Mouse (Mus musculus) heart, embryonic 12.5 days (tissue): Measurements from ENCODE around the gene Rlbp1. TPM values are rescaled to one million over a fixed set of nuclear protein-coding genes. Genes with fewer than 3 reads are reported as not detected.
A peak's percentile ranks its signal among the peaks of the same experiment; 100 is the strongest.

Experiments used
- ATAC-seq: fragments of 200-750 bp; cut with Nextera tagmentation; 2 replicates; pipeline ENCODE4 v1.8.0; 2017; ENCODE audit warnings: moderate TSS enrichment, moderate library complexity; ENCODE audit not compliant: insufficient number of reproducible peaks, low FRiP score
- H3K27ac ChIP-seq: fragments of 300-500 bp; sonication (generic); 2 replicates; pipeline ENCODE4 v1.5.1; 2016; ENCODE audit warnings: mild to moderate bottlenecking, moderate library complexity; ENCODE audit not compliant: poor library complexity, severe bottlenecking
- H3K27me3 ChIP-seq: fragments of 300-500 bp; sonication (generic); replicated peaks from 2 replicates; pipeline ENCODE4 v1.6.1; 2016; ENCODE audit warnings: mild to moderate bottlenecking, moderate library complexity
- H3K36me3 ChIP-seq: fragments of 300-500 bp; sonication (generic); 2 replicates; pipeline ENCODE4 v1.6.1; 2016; ENCODE audit warnings: mild to moderate bottlenecking, moderate library complexity
- H3K4me1 ChIP-seq: fragments of 300-500 bp; sonication (generic); replicated peaks from 2 replicates; pipeline ENCODE4 v1.6.1; 2016; ENCODE audit warnings: mild to moderate bottlenecking
- H3K4me2 ChIP-seq: fragments of 300-500 bp; sonication (generic); 2 replicates; pipeline ENCODE4 v1.6.1; 2016; ENCODE audit warnings: mild to moderate bottlenecking, moderate library complexity
- H3K4me3 ChIP-seq: fragments of 300-500 bp; sonication (generic); 2 replicates; pipeline ENCODE4 v1.5.1; 2016; ENCODE audit warnings: mild to moderate bottlenecking
- H3K9ac ChIP-seq: fragments of 300-500 bp; sonication (generic); 2 replicates; pipeline ENCODE4 v1.6.1; 2016; ENCODE audit warnings: mild to moderate bottlenecking, moderate library complexity
- H3K9me3 ChIP-seq: fragments of 300-500 bp; sonication (generic); replicated peaks from 2 replicates; pipeline ENCODE4 v1.6.1; 2016; ENCODE audit warnings: mild to moderate bottlenecking, moderate library complexity
- WGBS: fragments of 180-500 bp; shearing (Covaris S2); methylation state at CpG from one replicate; pipeline ENCODE4 v1.1.7; 2016; 5-methylcytosine and 5-hydroxymethylcytosine counted together
- polyA plus RNA-seq: library from polyadenylated mRNA; unstranded; fragments of >200 nt; fragmentation: Nextera tagmentation; extraction: Ambion mirVana; gene quantifications from 2 replicates; pipeline ENCODE4 v1.2.1, GENCODE M21; 2016

The Rlbp1 gene
- polyA plus RNA-seq, 1 experiment from 2014 or later = not detected

DNA sequence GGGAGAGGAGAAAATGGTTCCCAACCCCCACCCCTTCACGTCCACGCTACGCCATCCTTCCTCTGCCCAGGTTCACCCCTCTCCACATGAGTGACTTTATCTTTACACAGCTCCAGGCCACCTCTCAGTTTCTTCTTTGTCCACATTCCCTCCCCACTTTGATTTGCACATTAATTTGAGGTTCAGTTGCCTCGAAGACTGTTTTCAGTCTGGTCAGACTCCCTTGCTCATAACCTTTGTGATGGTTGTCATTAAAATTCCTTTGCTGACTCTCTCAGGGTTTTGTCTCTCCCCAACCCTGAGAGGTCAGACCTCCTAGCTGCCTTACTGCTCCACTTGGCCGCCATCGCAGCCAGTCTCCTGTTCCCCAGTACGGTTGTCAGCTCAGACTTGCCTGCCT lies 7.8 kb upstream of the Rlbp1 start:
- no peak overlapping the region for H3K9ac ChIP-seq
- no peaks in the 10 kb centered on the region for H3K27me3 ChIP-seq
- no peak for ATAC-seq
- WGBS = 83% methylated on average over 7 of the region's 7 CpGs
- no peak overlapping the region for H3K27ac ChIP-seq
- H3K36me3 ChIP-seq = no peaks in the 10 kb centered on the region; the same call in 1 of the 2 replicates
- H3K4me2 ChIP-seq = no peak overlapping the region
- H3K9me3 ChIP-seq = no peaks in the 10 kb centered on the region
- H3K4me3 ChIP-seq = no peak overlapping the region
- 0 out of 2 replicates have a peak, but pooled peaks cover 2% of the 10 kb centered on the region for H3K4me1 ChIP-seq

DNA sequence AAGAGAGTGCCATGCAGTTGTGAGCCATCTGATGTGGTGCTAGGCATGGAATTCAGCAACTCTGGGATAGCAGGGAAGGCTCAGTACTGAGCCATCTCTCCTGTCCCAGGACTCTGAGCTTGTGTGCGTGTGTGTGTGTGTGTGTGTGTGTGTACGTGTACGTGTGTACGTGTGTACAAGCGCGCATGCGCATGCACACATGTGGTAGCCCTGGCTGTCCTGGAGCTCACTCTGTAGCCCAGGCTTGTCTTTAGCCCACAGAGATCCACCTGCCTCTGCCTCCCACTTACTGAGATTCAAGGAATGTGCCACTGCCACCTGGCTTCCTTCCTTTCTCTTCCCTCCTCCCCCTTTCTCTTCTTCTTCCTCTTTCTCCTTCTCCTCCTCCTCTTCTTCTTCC lies 7.1 kb upstream of the Rlbp1 start:
- Histone ChIP-seq H3K9ac (no peak overlapping the region), H3K4me1 (0 out of 2 replicates have a peak, but pooled peaks cover 2% of the 10 kb centered on the region), H3K36me3 (no peaks in the 10 kb centered on the region; the same call in 1 of the 2 replicates), H3K4me2 (no peak overlapping the region), H3K9me3 (no peaks in the 10 kb centered on the region), H3K4me3 (no peak overlapping the region), H3K27ac (no peak overlapping the region), H3K27me3 (no peaks in the 10 kb centered on the region)
- no peak for ATAC-seq
- 98% methylated on average over 7 of the region's 7 CpGs for WGBS

DNA sequence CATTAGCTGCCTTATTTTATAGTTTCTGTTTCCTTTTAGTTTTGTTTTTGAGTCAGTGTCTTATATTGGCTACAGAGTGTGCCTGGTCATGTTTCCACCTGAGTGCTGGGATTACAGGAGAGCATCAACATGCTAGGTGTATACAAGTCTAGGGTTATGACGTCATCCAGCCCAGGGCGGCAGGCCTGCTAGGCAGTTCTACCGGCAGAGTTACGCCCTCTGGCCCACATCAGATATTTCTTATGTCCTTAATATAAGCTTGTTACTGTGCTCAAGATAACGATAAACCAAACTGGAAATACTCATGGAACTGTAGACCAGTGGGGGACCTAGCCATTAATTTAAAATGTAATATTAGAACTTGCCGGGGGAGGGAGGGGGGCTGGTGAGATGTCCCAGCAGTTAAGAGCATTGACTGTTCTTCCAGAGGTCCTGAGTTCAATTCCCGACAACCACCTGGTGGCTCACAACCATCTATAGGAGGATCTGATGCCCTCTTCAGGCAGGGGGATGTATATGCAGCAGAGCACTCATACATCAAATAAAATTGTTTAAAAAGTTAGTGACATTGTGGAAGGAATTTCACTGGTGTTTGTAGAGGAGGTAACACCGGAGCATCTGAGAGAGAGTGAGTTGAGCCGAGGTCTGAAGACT lies 6.1 kb upstream of the Rlbp1 start:
- Histone ChIP-seq H3K9me3 (no peaks in the 10 kb centered on the region), H3K36me3 (no peaks in the 10 kb centered on the region; the same call in 1 of the 2 replicates), H3K4me3 (peak overlapping the region; percentile 67), H3K27ac (no peak overlapping the region), H3K27me3 (no peaks in the 10 kb centered on the region), H3K9ac (peak overlapping the region; percentile 22; the same call in 1 of the 2 replicates), H3K4me1 (0 out of 2 replicates have a peak, but pooled peaks cover 2% of the 10 kb centered on the region), H3K4me2 (peak overlapping the region; percentile 95)
- WGBS = 56% methylated on average over 9 of the region's 9 CpGs
- ATAC-seq = no peak

DNA sequence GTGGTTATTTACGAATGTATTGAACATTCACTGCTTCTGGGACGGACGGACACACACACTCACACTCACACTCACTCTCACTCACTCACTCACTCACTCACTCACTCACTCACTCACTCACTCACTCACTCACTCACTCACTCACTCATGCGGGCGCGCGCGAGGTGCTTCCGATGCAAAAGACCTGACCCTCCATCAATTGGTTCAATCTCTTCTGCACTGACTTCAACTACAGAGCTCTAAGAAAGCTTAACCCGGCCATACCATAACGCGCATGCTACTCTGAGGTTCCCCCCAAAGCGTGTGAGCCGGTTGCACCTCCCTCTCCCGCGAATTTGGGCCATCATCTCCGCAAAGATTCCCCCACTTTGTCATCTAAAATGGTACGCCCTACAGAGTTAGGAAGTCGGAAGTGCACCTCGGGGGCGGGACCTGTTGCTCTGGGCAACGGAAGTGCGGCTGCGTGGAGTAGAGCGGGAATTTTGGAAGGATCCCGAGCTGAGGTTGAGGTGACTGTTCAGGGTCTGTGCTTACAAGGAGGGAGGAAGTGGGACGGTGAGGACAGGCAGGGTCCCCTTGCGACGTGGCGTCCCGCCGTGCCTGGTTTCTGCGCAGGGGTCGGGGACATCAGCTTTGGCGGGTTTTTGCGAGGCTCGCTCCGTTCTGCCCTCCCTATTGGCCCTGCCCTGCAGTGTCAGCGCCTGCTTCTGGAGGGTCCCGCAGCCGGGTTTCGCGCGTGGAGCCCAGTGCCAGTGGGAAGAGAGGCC lies 5.2 kb upstream of the Rlbp1 start, which contains the start of gene Fanci:
Fanci (plus strand) TSS at position 47 of the 767 bp plus-strand sequence.
- H3K36me3 ChIP-seq = no peaks in the 10 kb centered on the region; the same call in 1 of the 2 replicates
- H3K9ac ChIP-seq = peak within 1 kb of the TSS; percentile 74
- under 1% methylated on average over 44 of the region's 44 CpGs for WGBS
- H3K4me3 ChIP-seq = peak within 1 kb of the TSS; percentile 67
- H3K4me1 ChIP-seq = 0 out of 2 replicates have a peak, but pooled peaks cover 2% of the 10 kb centered on the region
- H3K27ac ChIP-seq = peak within 1 kb of the TSS; percentile 73
- H3K4me2 ChIP-seq = peak within 1 kb of the TSS; percentile 95
- ATAC-seq = peak; percentile 93
- no peaks in the 10 kb centered on the region for H3K27me3 ChIP-seq
- H3K9me3 ChIP-seq = no peaks in the 10 kb centered on the region

DNA sequence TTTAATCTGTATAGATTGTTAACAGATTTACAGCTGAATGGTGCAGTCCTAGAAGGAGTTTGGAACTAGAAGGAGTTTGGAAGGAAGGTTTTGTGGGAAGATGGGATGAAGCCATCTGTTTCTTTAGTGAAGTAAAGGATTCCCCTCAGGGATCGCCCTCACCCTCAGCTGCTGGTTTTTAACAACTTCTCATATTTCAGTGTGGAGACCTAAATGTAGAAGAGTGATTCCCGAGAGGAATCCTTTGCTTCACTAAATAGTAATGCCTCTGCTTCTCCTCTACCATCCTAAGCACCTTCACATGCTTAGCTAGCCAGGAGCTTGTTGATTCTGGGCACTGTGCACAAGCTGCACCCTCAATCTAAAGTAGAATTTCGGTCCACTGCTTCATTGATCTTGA lies 4.6 kb upstream of the Rlbp1 start:
- Histone ChIP-seq H3K4me2 (peak overlapping the region; percentile 95), H3K36me3 (no peaks in the 10 kb centered on the region; the same call in 1 of the 2 replicates), H3K27me3 (no peaks in the 10 kb centered on the region), H3K4me3 (peak overlapping the region; percentile 67), H3K27ac (peak overlapping the region; percentile 73; the same call in 1 of the 2 replicates), H3K9ac (peak overlapping the region; percentile 74), H3K9me3 (no peaks in the 10 kb centered on the region), H3K4me1 (0 out of 2 replicates have a peak, but pooled peaks cover 2% of the 10 kb centered on the region)
- no peak for ATAC-seq
- 10% methylated on average over 3 of the region's 3 CpGs for WGBS

DNA sequence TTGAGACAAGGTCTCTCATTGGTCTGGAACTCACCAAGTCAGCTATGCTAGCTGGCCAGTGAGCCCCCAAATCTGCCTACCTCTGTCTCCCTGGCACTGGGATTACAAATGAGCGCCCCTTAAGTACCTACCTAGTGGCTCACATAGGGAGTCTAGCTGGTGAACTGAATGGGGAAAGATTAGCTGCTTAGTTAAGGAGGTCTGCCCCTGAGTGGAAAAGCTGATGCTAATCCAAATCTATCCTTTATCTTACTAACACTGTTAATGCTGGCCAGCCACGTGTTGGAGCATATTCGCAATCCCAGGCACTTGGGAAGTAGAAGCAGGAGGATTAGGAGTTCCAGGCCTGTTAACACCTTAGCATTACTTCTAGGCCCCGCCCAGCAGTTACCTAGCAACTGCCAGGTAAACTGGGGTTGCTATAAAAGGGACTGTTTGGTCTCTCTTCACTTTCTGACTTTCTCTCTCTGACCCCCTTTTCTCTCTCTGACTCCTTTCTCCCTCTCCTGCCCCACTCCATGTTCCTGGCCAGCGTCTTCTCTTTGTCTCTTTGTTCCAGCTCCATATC lies 3.4 kb upstream of the Rlbp1 start:
- no peaks in the 10 kb centered on the region for H3K27me3 ChIP-seq
- no peak overlapping the region for H3K4me3 ChIP-seq
- no peaks in the 10 kb centered on the region for H3K9me3 ChIP-seq
- 0 out of 2 replicates have a peak, but pooled peaks cover 2% of the 10 kb centered on the region for H3K4me1 ChIP-seq
- no peaks in the 10 kb centered on the region for H3K36me3 ChIP-seq
- no peak for ATAC-seq
- no peak overlapping the region for H3K4me2 ChIP-seq
- H3K9ac ChIP-seq = no peak overlapping the region
- 48% methylated on average over 5 of the region's 5 CpGs for WGBS
- H3K27ac ChIP-seq = no peak overlapping the region

DNA sequence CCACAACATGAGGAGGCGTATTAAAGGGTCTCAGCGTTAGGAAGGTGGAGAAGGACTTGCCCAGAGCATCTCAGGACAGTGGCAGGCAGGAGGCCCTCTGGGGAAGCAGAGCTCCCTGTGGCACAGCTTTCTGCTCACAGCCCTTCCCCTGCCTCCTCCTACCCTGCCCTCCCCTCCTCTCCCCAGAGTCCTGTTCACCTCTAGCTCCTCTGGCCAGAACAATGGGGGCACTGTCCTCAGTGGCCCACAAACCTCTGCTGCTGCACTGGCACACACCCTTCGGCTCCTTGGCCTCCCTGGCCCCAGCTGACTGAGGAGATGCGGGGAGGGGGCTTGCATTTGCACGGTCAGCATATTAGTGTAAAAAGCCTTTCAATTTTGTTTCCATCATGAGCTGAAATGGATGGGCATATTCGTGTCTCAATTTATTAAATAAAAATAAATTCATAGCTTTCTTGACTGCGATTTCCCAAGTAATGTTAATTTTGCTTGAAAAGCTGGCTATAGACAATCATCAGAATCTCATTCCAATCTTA lies 1.9 kb upstream of the Rlbp1 start:
- 0 out of 2 replicates have a peak, but pooled peaks cover 2% of the 10 kb centered on the region for H3K4me1 ChIP-seq
- no peaks in the 10 kb centered on the region for H3K36me3 ChIP-seq
- H3K27me3 ChIP-seq = no peaks in the 10 kb centered on the region
- no peak for ATAC-seq
- no peak overlapping the region for H3K27ac ChIP-seq
- H3K4me2 ChIP-seq = no peak overlapping the region
- WGBS = 71% methylated on average over 7 of the region's 7 CpGs
- H3K4me3 ChIP-seq = no peak overlapping the region
- H3K9ac ChIP-seq = no peak overlapping the region
- H3K9me3 ChIP-seq = no peaks in the 10 kb centered on the region

DNA sequence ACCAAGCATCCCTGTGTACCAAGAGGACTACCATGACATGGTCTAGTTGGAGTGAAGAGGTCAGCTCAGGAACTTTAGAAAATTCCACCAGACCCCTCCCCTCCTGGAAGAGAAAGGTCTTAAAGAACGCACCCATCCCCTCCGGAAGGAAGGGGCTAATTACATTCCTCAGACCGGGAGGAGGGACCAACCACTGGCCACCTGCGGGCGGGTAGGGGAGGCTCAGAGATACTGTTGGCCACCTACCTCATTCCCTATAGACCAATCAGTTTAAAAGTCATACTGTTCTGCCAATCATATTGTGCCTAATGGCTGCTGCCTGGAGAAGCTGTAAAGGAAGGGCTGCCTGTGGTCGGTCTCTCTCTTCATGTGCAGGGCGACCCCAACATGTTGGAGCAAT lies 1.1 kb upstream of the Rlbp1 start:
- H3K4me1 ChIP-seq = 0 out of 2 replicates have a peak, but pooled peaks cover 2% of the 10 kb centered on the region
- H3K36me3 ChIP-seq = no peaks in the 10 kb centered on the region
- no peaks in the 10 kb centered on the region for H3K9me3 ChIP-seq
- no peak overlapping the region for H3K4me3 ChIP-seq
- H3K27me3 ChIP-seq = no peaks in the 10 kb centered on the region
- no peak overlapping the region for H3K4me2 ChIP-seq
- no peak for ATAC-seq
- 35% methylated on average over 7 of the region's 7 CpGs for WGBS
- H3K9ac ChIP-seq = no peak overlapping the region
- H3K27ac ChIP-seq = no peak overlapping the region

DNA sequence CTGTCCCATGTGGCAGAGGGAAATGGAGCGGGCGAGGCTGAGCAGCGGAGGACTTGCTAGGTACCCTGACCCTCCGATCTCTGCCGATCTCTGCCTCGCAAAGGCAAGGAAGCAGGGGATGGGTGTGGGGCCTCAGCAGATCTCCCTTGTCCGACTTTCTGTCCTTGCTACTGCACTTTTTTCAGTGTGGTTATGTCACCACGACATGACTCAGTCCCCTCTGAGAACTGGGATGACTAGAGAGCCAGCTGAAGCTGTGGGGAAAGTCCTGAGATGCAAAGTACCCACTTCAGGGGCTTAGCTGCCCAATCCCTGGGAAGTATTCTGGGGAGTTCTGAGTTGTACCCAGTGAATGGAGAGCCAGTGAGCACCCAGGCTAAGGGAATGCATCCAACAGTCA lies 292 bp upstream of the Rlbp1 start:
- H3K36me3 ChIP-seq = no peaks in the 10 kb centered on the region

DNA sequence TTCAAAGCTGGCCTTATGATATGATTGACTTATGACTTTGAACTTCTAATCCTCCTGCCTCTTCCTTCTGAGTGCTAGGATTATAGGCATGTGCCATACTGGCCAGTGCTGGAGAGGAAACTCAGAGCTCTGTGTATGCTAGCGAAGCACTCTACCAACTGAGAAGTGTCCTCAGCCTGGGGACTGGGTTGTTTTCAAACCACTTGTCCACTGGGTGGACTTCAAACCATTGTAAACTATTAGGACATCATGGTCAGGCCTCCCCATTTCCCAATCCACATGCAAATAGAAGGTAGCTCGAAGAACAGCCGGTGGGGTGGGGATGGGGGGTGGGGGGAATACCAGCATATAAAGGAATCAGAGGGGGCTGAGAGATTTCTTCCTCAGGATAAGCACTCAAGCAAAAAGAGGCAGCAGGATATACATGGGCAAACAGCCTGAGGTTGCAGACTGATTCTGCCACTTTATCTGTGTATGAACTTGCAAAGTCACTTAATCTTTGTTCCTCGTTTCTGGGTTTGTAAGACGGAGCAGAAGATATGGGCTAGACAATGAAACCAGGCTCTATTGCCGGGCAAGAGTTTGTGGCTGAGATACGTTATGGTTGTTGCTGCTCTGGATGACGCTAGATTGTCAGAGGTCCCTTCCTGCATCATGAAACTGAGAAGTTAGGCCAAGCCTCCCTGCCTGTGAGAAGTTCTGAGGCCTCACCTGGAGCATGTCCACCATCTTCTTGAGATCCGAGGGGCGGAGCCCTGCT lies 10.2 kb downstream of the Rlbp1 start:
- 75% methylated on average over 10 of the region's 10 CpGs for WGBS
- no peak for ATAC-seq
- no peak overlapping the region for H3K9ac ChIP-seq

More for the DNA sequence above, 292 bp upstream of the Rlbp1 start:
- 65% methylated on average over 8 of the region's 8 CpGs for WGBS
- Histone ChIP-seq H3K9me3 (no peaks in the 10 kb centered on the region), H3K27me3 (no peaks in the 10 kb centered on the region), H3K27ac (no peak overlapping the region), H3K4me2 (no peak overlapping the region), H3K4me1 (no peaks in the 10 kb centered on the region), H3K4me3 (no peak overlapping the region), H3K9ac (no peak overlapping the region)
- ATAC-seq = no peak

More for the DNA sequence above, 10.2 kb downstream of the Rlbp1 start:
- Histone ChIP-seq H3K27me3 (0 out of 2 replicates have a peak, but pooled peaks cover 14% of the 10 kb centered on the region), H3K4me2 (no peak overlapping the region), H3K4me3 (no peak overlapping the region), H3K9me3 (no peaks in the 10 kb centered on the region), H3K4me1 (peaks cover 6% of the 10 kb centered on the region; the same call in 1 of the 2 replicates), H3K36me3 (no peaks in the 10 kb centered on the region), H3K27ac (no peak overlapping the region)
